Mouse (Mus musculus): ENCODE measurements around the gene Naa50. TPM values are rescaled to one million over a fixed set of nuclear protein-coding genes. Genes with fewer than 3 reads are reported as not detected.

Gene Naa50
- total RNA-seq, 2 experiments from 2014 or later: 53.8 to 59.1 TPM

GRCm38 (mm10) chr16:44138979-44139535 lies 573 bp upstream of the Naa50 start:
- DNase-seq: peak; percentile 83 to 90
- intact Hi-C loops (cut with DNase I): no loop called here

GRCm38 (mm10) chr16:44140186-44140787 lies 657 bp downstream of the Naa50 start:
- DNase-seq: peak; percentile 66 to 81
- intact Hi-C loops (cut with DNase I): loop anchor here (2.0 to 10.0 kb wide), 2 partner anchors 33 to 225 kb away; partner anchors contain the start of gene Usf3

GRCm38 (mm10) chr16:44141483-44141882 lies 1.9 kb downstream of the Naa50 start:
- intact Hi-C loops (cut with DNase I): loop anchor here (2.0 to 10.0 kb wide), 2 partner anchors 31 to 223 kb away; partner anchors contain the start of gene Usf3
- no peak for DNase-seq

- no peak for DNase-seq
- intact Hi-C loops (cut with DNase I): loop anchor here (10.0 kb wide), 1 partner anchor 216 kb away; no protein-coding TSS in a partner anchor
These were observed 9.6 kb downstream of the Naa50 start for GRCm38 (mm10) chr16:44149002-44149767.

- intact Hi-C loops (cut with DNase I): no loop called here
- DNase-seq: no peak
These were observed 14.9 kb downstream of the Naa50 start for GRCm38 (mm10) chr16:44154497-44155057.

GRCm38 (mm10) chr16:44159325-44159724 lies 19.7 kb downstream of the Naa50 start:
- intact Hi-C loops (cut with DNase I): no loop called here
- DNase-seq: no peak

GRCm38 (mm10) chr16:44163831-44164230 lies 24.2 kb downstream of the Naa50 start:
- intact Hi-C loops (cut with DNase I): no loop called here
- no peak for DNase-seq

GRCm38 (mm10) chr16:44165182-44165581 lies 25.6 kb downstream of the Naa50 start:
- no peak for DNase-seq
- intact Hi-C loops (cut with DNase I): no loop called here

GRCm38 (mm10) chr16:44168990-44169389 lies 29.4 kb downstream of the Naa50 start:
- no peak for DNase-seq
- intact Hi-C loops (cut with DNase I): no loop called here

- intact Hi-C loops (cut with DNase I): loop anchor here (1.0 to 2.0 kb wide), 2 partner anchors 32 to 70 kb away; no protein-coding TSS in a partner anchor
- DNase-seq: peak; percentile 95 to 96
These were observed 32.9 kb downstream of the Naa50 start for GRCm38 (mm10) chr16:44172297-44173154.

GRCm38 (mm10) chr16:44173155-44173941 lies 33.7 kb downstream of the Naa50 start, which contains the start of gene Usf3:
Gene Usf3, plus strand, starts transcription at chr16:44173246.
- intact Hi-C loops (cut with DNase I): loop anchor here (2.0 kb wide), 1 partner anchor 33 kb away; no protein-coding TSS in a partner anchor
- peak; percentile 67 to 79 for DNase-seq

- no peak for DNase-seq
These were observed 34.4 kb downstream of the Naa50 start for GRCm38 (mm10) chr16:44173966-44174530.

GRCm38 (mm10) chr16:44175001-44175400 lies 35.4 kb downstream of the Naa50 start:
- no peak for DNase-seq
- intact Hi-C loops (cut with DNase I): no loop called here

More at GRCm38 (mm10) chr16:44173966-44174530, 34.4 kb downstream of the Naa50 start:
- intact Hi-C loops (cut with DNase I): loop anchor here (2.0 kb wide), 1 partner anchor 33 kb away; no protein-coding TSS in a partner anchor

- intact Hi-C loops (cut with DNase I): no loop called here
These were observed 36.9 kb downstream of the Naa50 start for GRCm38 (mm10) chr16:44176511-44176910.

GRCm38 (mm10) chr16:44178555-44178954 lies 38.9 kb downstream of the Naa50 start:
- intact Hi-C loops (cut with DNase I): no loop called here
- DNase-seq: no peak

More at GRCm38 (mm10) chr16:44176511-44176910, 36.9 kb downstream of the Naa50 start:
- no peak for DNase-seq

- no peak for DNase-seq
- intact Hi-C loops (cut with DNase I): no loop called here
These were observed 43.0 kb downstream of the Naa50 start for GRCm38 (mm10) chr16:44182597-44182996.

- no peak for DNase-seq
- intact Hi-C loops (cut with DNase I): no loop called here
These were observed 45.1 kb downstream of the Naa50 start for GRCm38 (mm10) chr16:44184769-44185168.

- intact Hi-C loops (cut with DNase I): no loop called here
- DNase-seq: no peak
These were observed 47.5 kb downstream of the Naa50 start for GRCm38 (mm10) chr16:44187172-44187571.

- no peak for DNase-seq
- intact Hi-C loops (cut with DNase I): no loop called here
These were observed 49.1 kb downstream of the Naa50 start for GRCm38 (mm10) chr16:44188766-44189165.
